Mouse (Mus musculus): Measurements from ENCODE around the gene Gstt4.

DNA sequence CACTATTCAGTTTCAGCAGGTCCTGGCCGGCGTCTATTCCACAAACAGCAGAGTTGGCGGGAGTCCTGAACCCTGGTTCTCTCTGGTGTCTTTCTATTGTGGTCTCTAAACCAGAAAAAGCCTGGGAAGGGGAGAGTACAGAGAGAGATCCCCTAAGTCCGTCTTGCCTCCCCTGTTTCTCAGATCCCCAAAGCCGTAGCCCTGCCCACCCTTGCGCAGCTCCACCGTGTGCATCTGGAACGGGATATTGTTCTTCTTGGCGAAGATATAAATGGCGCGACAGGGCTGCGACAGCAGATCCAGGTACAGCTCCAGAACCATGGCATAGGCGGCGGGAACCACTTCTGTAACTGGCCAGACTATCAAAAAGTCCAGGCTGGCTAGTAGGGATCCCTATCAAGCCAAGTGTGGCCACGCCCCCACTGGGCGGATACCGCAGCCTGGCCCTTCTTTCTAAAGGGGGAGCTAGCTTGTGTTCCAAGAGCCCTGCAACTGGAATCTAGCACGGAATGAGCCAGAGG lies 24.1 kb downstream of the Gstt4 start, which contains the start of gene Gstt1:
- TF ChIP-seq CTCF (IDR thresholded peaks at IDR 0.05; ENCODE audit: low read depth, low read length) (no peak), POLR2A (IDR thresholded peaks at IDR 0.05; ENCODE audit: borderline replicate concordance, low read depth, low read length) (no peak)
